ENCODE assay signal across 22 mouse cellular contexts in genomic region chr8:88939071-88939746, GRCm38 (mm10).
DNase-seq lines count a peak whose midpoint lies in the region; ATAC-seq lines count a peak whose summit lies in the region.
"Had no signal": no experiment of that assay in that cellular context is flagged by ENCODE, and none has a peak within 500 bp of the region (broad histone marks: within the 10 kb centered on the region; RNA-seq: fewer than 3 reads in every experiment).

No protein-coding gene starts in this region.

- no peak overlapping the region for H3K4me2 ChIP-seq in hindbrain, embryonic 11.5 days (replicated peaks; ENCODE audit: low read depth, low read length)
- H3K4me2 ChIP-seq in hindbrain, embryonic 16.5 days (ENCODE audit: low read length), result no peak overlapping the region; the same call in 1 of the 2 replicates
- peak overlapping the region; percentile 20; the same call in 1 of the 2 replicates for H3K4me2 ChIP-seq in hindbrain, embryonic 13.5 days
- H3K4me2 ChIP-seq in neural tube, embryonic 13.5 days, result peak overlapping the region; percentile 30
- H3K4me2 ChIP-seq in intestine, embryonic 16.5 days (ENCODE audit: low read depth, low read length), result no peak overlapping the region
- H3K4me2 ChIP-seq in heart, embryonic 11.5 days, result no peak overlapping the region
- H3K4me2 ChIP-seq: heart, embryonic 12.5 days; limb, embryonic 12.5 days; liver, embryonic 12.5 days; lung, embryonic 14.5 days; stomach, embryonic 15.5 days had no signal

- intact Hi-C loops in heart, postnatal 36 days (cut with DNase I), result no loop called here

- H3K9me3 ChIP-seq in hindbrain, embryonic 11.5 days (ENCODE audit: control insufficient read depth, low read length), result no peaks in the 10 kb centered on the region
- no peaks in the 10 kb centered on the region for H3K9me3 ChIP-seq in hindbrain, embryonic 16.5 days (ENCODE audit: control insufficient read depth, low read length)
- no peaks in the 10 kb centered on the region for H3K9me3 ChIP-seq in hindbrain, embryonic 13.5 days
- no peaks in the 10 kb centered on the region for H3K9me3 ChIP-seq in neural tube, embryonic 13.5 days
- H3K9me3 ChIP-seq in intestine, embryonic 16.5 days (ENCODE audit: control insufficient read depth, low read length), result no peaks in the 10 kb centered on the region
- no peaks in the 10 kb centered on the region for H3K9me3 ChIP-seq in heart, embryonic 11.5 days (replicated peaks; ENCODE audit: control insufficient read depth, low read length)
- H3K9me3 ChIP-seq: liver, embryonic 12.5 days; stomach, embryonic 15.5 days had no signal

- no peak overlapping the region for H3K4me3 ChIP-seq in hindbrain, embryonic 11.5 days (ENCODE audit: low read depth, low read length)
- no peak overlapping the region for H3K4me3 ChIP-seq in hindbrain, embryonic 16.5 days (ENCODE audit: low read length)
- H3K4me3 ChIP-seq in hindbrain, embryonic 13.5 days, result no peak overlapping the region
- no peak overlapping the region for H3K4me3 ChIP-seq in neural tube, embryonic 13.5 days
- H3K4me3 ChIP-seq in intestine, embryonic 16.5 days (ENCODE audit: low read length), result no peak overlapping the region
- no peak overlapping the region for H3K4me3 ChIP-seq in heart, embryonic 11.5 days (ENCODE audit: low read depth, low read length)
- H3K4me3 ChIP-seq: heart, embryonic 12.5 days; limb, embryonic 12.5 days; liver, embryonic 12.5 days; stomach, embryonic 15.5 days had no signal

- H3K27me3 ChIP-seq in hindbrain, embryonic 11.5 days (ENCODE audit: control insufficient read depth, insufficient read depth, low read length), result no peaks in the 10 kb centered on the region
- no peaks in the 10 kb centered on the region for H3K27me3 ChIP-seq in hindbrain, embryonic 16.5 days (replicated peaks; ENCODE audit: control insufficient read depth, insufficient read depth, low read length)
- H3K27me3 ChIP-seq in hindbrain, embryonic 13.5 days, result no peaks in the 10 kb centered on the region
- no peaks in the 10 kb centered on the region for H3K27me3 ChIP-seq in neural tube, embryonic 13.5 days
- no peaks in the 10 kb centered on the region for H3K27me3 ChIP-seq in intestine, embryonic 16.5 days (replicated peaks; ENCODE audit: control insufficient read depth, insufficient read depth, low read length)
- no peaks in the 10 kb centered on the region for H3K27me3 ChIP-seq in heart, embryonic 11.5 days (ENCODE audit: control insufficient read depth, insufficient read depth, low read length)
- H3K27me3 ChIP-seq: liver, embryonic 12.5 days; stomach, embryonic 15.5 days had no signal

- no peaks in the 10 kb centered on the region for H3K36me3 ChIP-seq in hindbrain, embryonic 11.5 days (ENCODE audit: control insufficient read depth, insufficient read depth, low read length)
- H3K36me3 ChIP-seq in hindbrain, embryonic 16.5 days (ENCODE audit: control insufficient read depth, insufficient read depth, low read length), result no peaks in the 10 kb centered on the region
- no peaks in the 10 kb centered on the region for H3K36me3 ChIP-seq in hindbrain, embryonic 13.5 days
- no peaks in the 10 kb centered on the region for H3K36me3 ChIP-seq in neural tube, embryonic 13.5 days
- no peaks in the 10 kb centered on the region for H3K36me3 ChIP-seq in intestine, embryonic 16.5 days (ENCODE audit: control insufficient read depth, insufficient read depth, low read length)
- H3K36me3 ChIP-seq in heart, embryonic 11.5 days (ENCODE audit: control insufficient read depth, insufficient read depth, low read length), result no peaks in the 10 kb centered on the region
- H3K36me3 ChIP-seq: heart, embryonic 12.5 days; limb, embryonic 12.5 days; liver, embryonic 12.5 days; stomach, embryonic 15.5 days had no signal

- 50% methylated on average over 16 of the region's 16 CpGs for WGBS in hindbrain, embryonic 11.5 days
- WGBS in hindbrain, embryonic 16.5 days, result 38% methylated on average over 16 of the region's 16 CpGs
- WGBS in hindbrain, embryonic 13.5 days, result 33% methylated on average over 16 of the region's 16 CpGs
- WGBS in neural tube, embryonic 13.5 days, result 25% methylated on average over 16 of the region's 16 CpGs
- WGBS in intestine, embryonic 16.5 days, result 48% methylated on average over 16 of the region's 16 CpGs
- 62% methylated on average over 16 of the region's 16 CpGs for WGBS in heart, embryonic 11.5 days (ENCODE audit: insufficient replicate concordance)

- peak; percentile 28 for DNase-seq in hindbrain, embryonic 11.5 days (ENCODE audit: low spot score)
- peak; percentile 79 for DNase-seq in R1 (ENCODE audit: low read depth, low spot score)
- DNase-seq in heart, postnatal 36 days, result no peak
- DNase-seq: adrenal gland, postnatal 25 days; cerebellum, adult 8-10 months; heart, postnatal 14 days; lung, embryonic 14.5 days; lung, postnatal 36 days; right cerebral cortex, postnatal 25 days; thymus, adult 18-20 months; thymus, postnatal 4 days had no signal

- no peaks in the 10 kb centered on the region; the same call in 1 of the 2 replicates for H3K4me1 ChIP-seq in hindbrain, embryonic 11.5 days (replicated peaks; ENCODE audit: control insufficient read depth, insufficient read depth, low read length)
- no peaks in the 10 kb centered on the region; the same call in 1 of the 2 replicates for H3K4me1 ChIP-seq in hindbrain, embryonic 16.5 days (ENCODE audit: control insufficient read depth, insufficient read depth, low read depth, low read length)
- peaks cover 15% of the 10 kb centered on the region for H3K4me1 ChIP-seq in hindbrain, embryonic 13.5 days (replicated peaks)
- H3K4me1 ChIP-seq in neural tube, embryonic 13.5 days (replicated peaks), result peaks cover 11% of the 10 kb centered on the region
- H3K4me1 ChIP-seq in intestine, embryonic 16.5 days (ENCODE audit: control insufficient read depth, insufficient read depth, low read length), result no peaks in the 10 kb centered on the region
- H3K4me1 ChIP-seq in heart, embryonic 11.5 days (ENCODE audit: control insufficient read depth, insufficient read depth, low read length), result no peaks in the 10 kb centered on the region
- H3K4me1 ChIP-seq: heart, embryonic 12.5 days; liver, embryonic 12.5 days; stomach, embryonic 15.5 days had no signal

- ATAC-seq in hindbrain, embryonic 11.5 days (ENCODE audit: low FRiP score), result peak; percentile 65
- ATAC-seq in hindbrain, embryonic 16.5 days, result no peak
- ATAC-seq in hindbrain, embryonic 13.5 days (ENCODE audit: low FRiP score), result no peak
- ATAC-seq in neural tube, embryonic 13.5 days (ENCODE audit: low read depth), result no peak
- ATAC-seq in intestine, embryonic 16.5 days, result no peak
- no peak for ATAC-seq in heart, embryonic 11.5 days (replicated peaks; ENCODE audit: insufficient number of reproducible peaks, low FRiP score, low TSS enrichment)
- ATAC-seq: intestine, postnatal 0 days; liver, embryonic 12.5 days; Patski had no signal

- no peak overlapping the region for H3K9ac ChIP-seq in hindbrain, embryonic 11.5 days (ENCODE audit: low read depth, low read length)
- no peak overlapping the region for H3K9ac ChIP-seq in hindbrain, embryonic 16.5 days (ENCODE audit: low read depth, low read length)
- H3K9ac ChIP-seq in hindbrain, embryonic 13.5 days, result no peak overlapping the region
- no peak overlapping the region for H3K9ac ChIP-seq in neural tube, embryonic 13.5 days
- no peak overlapping the region for H3K9ac ChIP-seq in intestine, embryonic 16.5 days (ENCODE audit: low read depth, low read length)
- no peak overlapping the region for H3K9ac ChIP-seq in heart, embryonic 11.5 days (ENCODE audit: low read depth, low read length)
- H3K9ac ChIP-seq: heart, embryonic 12.5 days; limb, embryonic 12.5 days; liver, embryonic 12.5 days; lung, embryonic 14.5 days; stomach, embryonic 15.5 days had no signal

- H3K27ac ChIP-seq in hindbrain, embryonic 11.5 days (ENCODE audit: low read depth, low read length), result no peak overlapping the region
- no peak overlapping the region for H3K27ac ChIP-seq in hindbrain, embryonic 16.5 days (ENCODE audit: low read depth, low read length)
- no peak overlapping the region for H3K27ac ChIP-seq in hindbrain, embryonic 13.5 days
- no peak overlapping the region for H3K27ac ChIP-seq in neural tube, embryonic 13.5 days (replicated peaks)
- no peak overlapping the region for H3K27ac ChIP-seq in intestine, embryonic 16.5 days (ENCODE audit: low read length)
- no peak overlapping the region for H3K27ac ChIP-seq in heart, embryonic 11.5 days (ENCODE audit: low read depth, low read length)
- H3K27ac ChIP-seq: limb, embryonic 12.5 days; liver, embryonic 12.5 days; stomach, embryonic 15.5 days had no signal

Comparison
In these comparisons a context has a peak if more than half of its experiments do, and no peak if none do; other contexts are left out.
1. H3K4me2 ChIP-seq: peak in hindbrain, embryonic 13.5 days (single experiment) and neural tube, embryonic 13.5 days (single experiment); none in hindbrain, embryonic 11.5 days (single experiment), hindbrain, embryonic 16.5 days (single experiment), intestine, embryonic 16.5 days (single experiment) and heart, embryonic 11.5 days (single experiment).
2. DNase-seq: peak in hindbrain, embryonic 11.5 days (single experiment) and R1 (single experiment); none in heart, postnatal 36 days (0 of 2).